Mouse (Mus musculus): ENCODE results near the gene Mrpl3.
"Not testable (repeated sequence)": the region's sequence is repeated elsewhere in the genome, so short reads cannot be mapped to it uniquely, and the experiment has no call there.

Mrpl3 gene

DNA sequence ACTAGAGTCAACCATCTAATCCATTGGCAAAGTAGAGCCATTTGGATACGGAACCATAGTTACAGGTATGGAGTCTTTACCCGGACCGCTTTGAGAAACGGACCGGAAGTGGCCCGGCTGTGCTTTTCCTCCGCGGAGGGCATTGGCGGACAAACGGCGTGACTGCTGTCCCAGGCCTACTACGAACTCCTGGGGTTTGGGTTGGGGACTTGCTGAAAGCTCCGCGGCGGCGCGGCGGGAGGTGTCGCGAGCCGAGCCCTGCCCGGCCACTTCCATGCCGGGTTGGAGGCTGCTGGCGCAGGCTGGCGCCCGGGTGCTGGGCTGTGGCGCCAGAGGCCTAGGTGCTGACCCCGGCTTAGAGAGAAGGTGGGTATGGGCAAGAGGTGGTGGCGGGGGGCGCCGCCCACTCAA is at the start of gene Mrpl3:
Gene Mrpl3, plus strand, starts transcription at position 93 of the 411 bp plus-strand sequence.
- peak; percentile 86 to 89 for DNase-seq (ENCODE audit: low spot score in 2 of 2)

DNA sequence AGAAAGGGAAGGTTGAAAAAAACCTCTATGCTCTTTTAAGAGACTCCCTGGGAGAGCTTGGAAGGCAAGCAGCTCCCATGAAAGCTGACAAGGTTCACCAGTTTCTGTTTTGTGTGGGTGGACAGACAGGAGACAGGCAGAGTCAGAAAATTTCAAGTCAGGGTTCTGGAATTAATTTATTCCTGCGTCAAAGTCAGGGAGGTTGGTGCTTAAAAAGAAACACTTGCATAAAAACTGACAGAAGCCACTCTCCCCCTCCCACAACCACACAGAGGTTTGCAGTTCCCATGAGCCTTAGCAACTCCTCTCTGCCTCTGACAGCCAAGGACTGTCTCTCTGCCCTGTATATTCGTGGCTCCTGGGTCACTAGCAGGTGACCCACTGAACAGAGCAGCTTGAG is 42.3 kb upstream of the Mrpl3 start:
- peak in 1 of 2 experiments; percentile 25 for DNase-seq (ENCODE audit: low spot score in 2 of 2)

DNA sequence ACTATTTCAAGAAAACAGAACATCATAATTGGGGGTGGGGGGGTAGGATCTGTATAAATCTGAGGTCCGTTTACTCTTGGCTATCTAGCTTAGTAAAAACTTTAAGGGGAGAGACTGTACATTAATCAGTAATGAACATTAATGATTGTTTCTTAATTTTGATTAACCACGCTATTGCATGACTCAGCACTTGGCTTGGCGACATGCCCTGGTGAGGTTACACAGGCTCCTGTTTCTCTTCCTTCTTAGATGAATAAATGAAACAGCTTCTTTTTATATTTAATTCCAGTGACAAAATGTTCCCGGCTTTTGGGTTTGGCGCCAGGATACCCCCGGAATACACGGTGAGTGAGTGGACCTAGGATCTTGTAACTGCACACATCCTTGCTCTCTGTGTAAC is 34.9 kb upstream of the Mrpl3 start:
- no peak for DNase-seq (ENCODE audit: low spot score in 2 of 2)

DNA sequence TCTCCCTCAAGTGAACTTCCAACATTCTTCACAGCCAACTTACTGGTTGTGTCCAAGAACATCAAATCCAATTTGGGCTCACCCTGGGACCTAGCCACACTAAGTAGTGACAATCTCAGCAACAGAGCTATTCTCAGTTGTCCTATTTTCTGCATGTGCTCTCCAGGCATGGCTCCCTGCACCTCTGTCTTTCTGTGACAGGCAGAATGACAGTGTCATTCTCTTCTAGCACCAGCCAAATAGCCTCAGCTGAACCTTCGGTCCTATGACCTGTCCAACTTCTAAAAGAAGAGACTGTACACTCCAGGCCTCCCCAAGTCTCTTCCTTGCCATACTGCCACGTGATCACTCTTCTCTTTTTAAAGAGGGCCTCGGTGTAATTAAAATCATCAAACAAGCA is 24.7 kb upstream of the Mrpl3 start:
- DNase-seq (ENCODE audit: low spot score in 2 of 2): no peak

DNA sequence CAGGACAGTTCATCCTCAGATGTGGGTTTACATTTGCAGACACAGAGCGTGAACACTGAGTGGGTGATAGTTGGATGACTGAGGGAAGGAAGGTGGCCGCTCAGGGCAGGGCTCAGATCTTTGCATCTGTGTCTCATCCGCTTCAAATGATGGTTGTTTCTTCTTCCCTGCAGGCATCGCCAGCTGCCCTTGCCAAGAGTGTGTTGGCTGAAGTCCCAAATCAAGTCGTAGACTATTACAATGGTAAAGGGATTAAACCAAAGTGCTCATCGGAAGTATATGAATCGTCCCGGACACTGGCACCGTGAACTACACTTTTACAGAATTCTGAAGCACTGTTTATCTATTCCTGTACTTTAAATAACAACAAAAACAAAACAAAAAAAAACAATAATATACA is 20.5 kb upstream of the Mrpl3 start:
- peak in 1 of 2 experiments; percentile 30 for DNase-seq (ENCODE audit: low spot score in 2 of 2)

DNA sequence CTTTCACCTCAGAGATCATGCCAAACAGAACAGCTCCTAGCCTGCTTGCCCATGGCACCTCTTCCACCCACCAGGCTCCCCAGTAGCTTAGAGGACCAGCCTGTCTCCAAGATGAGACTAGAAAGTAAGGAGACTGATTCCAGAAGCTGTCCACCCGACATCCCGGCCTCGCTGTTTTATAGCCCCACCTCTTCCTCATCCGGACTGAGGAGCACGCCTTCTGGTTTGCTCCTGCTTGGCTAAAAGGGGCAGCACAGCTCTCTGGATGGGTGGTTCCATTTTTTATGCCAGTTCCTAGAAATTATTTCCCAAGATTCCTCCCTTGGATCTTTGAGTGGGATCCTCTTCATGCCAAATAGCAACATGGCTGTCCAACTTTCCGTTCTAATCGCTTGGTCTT is 19.4 kb upstream of the Mrpl3 start:
- DNase-seq (ENCODE audit: low spot score in 2 of 2): no peak

DNA sequence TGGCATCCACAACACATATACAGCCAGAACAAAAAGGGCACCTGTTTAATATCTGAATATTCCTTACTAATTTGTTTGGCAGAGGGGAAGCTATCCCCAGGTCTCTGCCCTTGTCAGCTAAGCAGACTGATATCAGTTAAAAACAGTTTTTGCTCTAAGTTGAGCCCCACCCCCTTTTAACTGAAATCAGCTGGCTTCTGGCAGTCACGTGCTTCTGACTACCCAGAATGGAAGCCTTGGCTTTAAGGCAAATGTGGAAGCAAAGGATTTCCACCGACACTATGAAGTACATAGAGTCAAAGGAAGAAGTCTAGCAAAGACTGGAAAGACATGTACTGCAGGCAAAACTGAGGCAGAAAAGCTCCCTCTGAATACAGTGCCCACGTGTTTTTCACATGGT is 15.2 kb upstream of the Mrpl3 start:
- DNase-seq (ENCODE audit: low spot score in 2 of 2): no peak

DNA sequence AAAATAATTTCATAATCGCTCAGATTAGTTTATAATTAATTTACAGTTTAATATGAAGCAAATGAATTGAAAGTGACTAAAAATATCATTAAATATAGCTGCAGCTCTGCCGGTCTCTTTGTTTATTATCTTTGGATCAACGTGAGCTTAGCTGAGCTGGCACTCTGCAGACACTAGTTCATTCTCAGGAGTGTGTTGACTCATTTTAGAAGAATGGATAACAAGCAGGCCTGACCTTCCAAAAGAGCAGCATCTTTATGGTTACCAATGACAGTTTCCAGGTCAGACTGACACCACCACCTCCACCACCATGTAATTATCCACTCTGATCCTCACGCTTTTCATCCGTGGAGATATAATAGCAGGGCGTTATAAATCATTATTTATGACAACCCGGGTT is 7.0 kb upstream of the Mrpl3 start:
- no peak for DNase-seq (ENCODE audit: low spot score in 2 of 2)

DNA sequence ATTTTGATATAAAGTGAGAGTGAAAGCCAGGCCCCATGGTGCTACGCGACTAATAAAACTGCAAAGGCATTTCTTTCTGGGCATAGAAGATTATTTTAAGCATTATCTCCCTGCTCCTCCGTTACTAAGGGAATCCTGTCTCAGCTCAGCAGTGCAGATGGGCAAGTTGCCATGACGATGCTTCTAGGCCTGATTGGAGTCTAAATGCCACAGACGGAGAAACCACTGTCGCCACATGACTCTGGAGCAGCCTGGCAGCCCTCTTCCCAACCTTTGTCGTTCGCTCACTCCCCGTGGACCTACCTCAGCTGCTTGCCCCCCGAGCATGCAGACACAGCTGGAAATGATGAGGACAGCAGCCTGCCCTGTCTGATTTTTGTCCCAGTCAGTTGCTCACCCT is 4.7 kb upstream of the Mrpl3 start:
- DNase-seq (ENCODE audit: low spot score in 2 of 2): peak; percentile 90 to 93

DNA sequence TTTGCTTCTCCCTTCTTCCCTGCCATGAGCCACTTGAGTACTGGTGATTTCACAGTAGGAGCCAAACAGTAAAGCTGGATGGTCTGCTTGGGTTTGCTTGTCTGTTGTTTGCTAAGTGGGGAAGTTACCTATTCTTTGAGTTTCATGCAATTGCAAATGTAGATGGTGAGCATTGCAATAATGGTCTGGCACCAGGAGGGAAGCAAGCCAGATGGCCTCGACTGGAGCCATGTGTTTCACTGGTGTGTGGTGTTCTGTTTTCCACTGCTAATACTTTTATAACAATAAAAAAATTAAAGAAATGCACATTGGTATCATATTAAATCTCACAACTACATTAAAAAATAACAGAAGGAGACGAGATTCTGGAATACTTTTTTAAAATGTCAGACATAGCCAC is 3.4 kb upstream of the Mrpl3 start:
- DNase-seq (ENCODE audit: low spot score in 2 of 2): no peak

DNA sequence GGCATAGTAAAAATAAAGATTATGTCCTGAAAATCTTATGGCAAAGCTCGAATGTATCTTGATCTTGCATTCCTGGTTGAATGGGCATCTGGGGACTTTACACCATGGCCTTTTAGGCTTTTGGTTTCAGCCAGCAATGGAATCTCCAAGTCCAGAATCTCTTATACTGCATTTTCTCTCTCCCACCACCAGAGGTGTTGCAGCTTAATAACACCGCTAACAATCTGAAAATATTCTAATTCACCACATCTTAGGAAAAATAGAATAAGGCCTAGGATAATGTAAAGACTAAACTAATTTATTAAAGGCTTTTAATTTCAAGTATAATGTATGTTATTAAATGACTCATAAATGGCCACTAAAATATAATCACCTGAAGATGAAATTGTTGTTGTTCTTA is 2.8 kb upstream of the Mrpl3 start:
- DNase-seq (ENCODE audit: low spot score in 2 of 2): no peak

DNA sequence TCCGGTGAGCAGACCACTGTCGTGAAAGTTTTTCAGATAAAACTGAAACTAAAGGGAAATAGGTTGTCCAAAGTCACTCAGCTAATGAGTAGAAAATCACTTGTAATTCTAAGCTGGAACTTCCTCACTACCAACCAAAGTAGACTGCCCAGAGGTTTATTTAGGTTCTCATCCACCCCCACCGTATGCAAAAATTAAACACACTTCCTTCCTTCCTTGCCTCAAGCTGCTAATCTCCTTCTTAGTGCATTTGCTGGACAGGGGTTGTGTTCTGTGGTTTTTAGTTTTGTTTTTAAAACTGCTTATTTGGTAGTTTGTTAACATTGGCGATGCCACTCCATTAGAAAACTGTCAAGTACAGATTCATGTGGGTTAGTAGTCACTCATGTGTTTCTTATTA is 773 bp downstream of the Mrpl3 start:
- no peak for DNase-seq (ENCODE audit: low spot score in 2 of 2)

DNA sequence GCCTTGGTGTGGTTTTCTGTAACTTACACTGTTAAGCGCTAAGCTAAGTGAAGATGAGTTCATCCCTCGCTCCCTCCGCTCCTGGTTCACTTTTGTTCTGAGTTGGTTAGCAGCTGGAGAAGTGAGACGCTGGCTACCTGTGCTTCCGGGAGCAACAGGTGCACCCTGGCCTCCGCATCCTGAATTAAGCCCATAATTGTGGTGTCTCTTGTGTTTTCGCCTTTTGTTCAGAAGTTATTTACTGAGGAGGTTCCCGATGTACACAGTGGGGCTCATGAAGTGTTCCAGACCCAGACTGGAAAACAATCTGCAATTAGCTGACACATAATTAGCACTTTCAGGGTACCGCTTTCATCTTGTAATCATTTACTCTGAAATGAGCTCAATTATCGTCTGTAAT is 16.1 kb downstream of the Mrpl3 start:
- DNase-seq (ENCODE audit: low spot score in 2 of 2): no peak

DNA sequence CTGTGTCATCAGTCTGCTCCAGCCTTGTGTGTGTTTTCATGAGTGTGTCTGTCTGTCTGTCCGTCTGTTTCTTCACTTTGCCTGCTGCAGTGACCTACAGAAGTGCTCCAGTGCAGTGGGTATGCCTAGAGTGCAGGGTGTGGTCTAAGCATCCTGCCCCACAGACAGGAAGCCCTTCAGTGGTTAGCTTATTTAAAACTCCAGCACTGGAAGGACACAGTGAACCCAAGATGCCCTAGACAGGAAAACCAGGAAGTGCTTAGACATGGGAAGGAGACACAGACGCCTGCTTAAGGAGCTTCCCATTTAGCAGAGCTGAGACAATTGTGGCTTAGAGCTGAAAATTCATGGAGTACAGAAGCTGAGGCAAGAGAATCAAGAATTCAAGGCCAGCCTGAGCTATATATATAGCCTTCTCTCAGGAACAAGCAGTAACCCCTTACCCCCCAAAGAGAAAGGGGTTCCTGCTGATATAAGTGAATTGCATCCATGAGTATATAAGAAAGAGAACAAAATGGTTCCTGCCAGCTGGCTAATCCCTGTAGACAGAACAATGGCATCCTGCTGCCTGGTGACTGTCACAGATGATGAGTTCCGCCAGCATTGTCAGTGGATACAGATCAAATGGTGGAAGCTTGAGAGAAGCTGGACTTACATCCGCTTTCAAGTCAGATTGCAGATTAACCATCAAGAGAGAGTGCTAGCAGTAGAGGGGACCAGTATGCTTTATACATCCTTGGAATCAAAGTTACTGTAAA is 20.1 kb downstream of the Mrpl3 start:
- no peak for DNase-seq (ENCODE audit: low spot score in 2 of 2)

DNA sequence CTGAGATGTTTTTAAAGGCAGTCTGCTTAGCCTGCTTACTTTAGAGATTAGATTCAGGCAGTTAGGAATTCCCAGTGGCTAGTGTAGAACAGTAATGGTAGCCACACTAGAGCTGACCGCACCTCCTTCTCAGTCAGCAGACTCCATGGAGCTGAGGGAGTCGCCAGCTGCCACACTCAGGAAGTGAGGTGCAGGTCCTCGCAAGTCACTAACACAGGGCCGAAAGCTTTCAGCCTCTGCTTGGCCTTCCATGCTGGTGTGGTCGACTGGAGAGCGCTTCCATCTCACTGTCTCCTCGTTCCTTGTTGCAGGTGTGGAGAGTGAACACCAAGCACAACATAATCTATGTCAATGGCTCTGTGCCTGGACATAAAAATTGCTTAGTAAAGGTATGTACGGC is 21.8 kb downstream of the Mrpl3 start:
- DNase-seq (ENCODE audit: low spot score in 2 of 2): no peak

DNA sequence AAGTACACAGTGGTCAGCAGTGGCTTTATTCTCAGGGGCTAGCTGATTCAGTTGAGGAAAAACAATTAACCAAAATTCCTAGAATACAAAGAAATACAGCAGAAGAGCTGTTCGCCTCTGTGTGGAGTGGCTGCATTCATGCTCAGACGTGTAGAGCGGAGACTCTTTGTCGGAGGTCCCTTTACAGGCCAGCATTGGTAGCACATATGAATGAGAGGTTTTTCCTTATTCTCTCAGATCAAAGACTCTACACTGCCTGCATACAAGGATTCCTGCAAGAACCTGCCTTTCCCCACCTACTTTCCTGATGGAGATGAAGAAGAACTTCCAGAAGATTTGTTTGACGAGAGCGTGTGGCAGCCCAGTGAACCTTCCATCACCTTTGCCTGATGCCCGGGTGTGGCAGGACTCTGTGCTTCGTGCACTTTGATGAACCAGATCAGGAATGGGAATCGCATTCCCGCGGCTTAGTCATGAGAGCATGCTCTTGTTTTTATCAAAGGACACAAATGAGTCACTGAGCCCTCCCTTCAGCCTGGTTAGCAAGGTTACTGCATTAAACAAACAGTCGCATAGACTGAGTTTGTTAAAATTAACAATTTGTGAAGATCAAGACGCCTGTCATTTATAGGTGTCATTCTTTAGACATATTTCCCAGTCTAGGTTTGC is 23.9 kb downstream of the Mrpl3 start:
- no peak for DNase-seq (ENCODE audit: low spot score in 2 of 2)

DNA sequence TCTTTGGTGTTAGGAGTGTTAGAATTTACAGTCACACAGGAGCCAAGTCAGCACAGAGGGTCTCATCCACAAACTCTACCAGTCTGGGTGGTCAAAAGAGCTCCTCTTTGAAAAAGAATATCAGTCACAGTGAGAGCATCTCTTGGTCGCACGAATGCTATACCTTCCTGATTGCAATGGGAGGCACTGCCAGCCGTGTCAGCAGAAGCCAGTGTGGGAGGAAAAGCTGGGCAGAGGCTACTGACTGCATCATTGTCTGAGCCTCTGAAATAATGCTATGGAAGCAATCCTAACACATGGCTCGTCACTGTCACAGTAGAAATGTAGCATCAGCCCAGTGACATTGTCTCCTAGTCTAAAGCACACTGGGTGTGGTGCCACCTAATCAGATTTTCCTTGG is 25.4 kb downstream of the Mrpl3 start:
- no peak for DNase-seq (ENCODE audit: low spot score in 2 of 2)

DNA sequence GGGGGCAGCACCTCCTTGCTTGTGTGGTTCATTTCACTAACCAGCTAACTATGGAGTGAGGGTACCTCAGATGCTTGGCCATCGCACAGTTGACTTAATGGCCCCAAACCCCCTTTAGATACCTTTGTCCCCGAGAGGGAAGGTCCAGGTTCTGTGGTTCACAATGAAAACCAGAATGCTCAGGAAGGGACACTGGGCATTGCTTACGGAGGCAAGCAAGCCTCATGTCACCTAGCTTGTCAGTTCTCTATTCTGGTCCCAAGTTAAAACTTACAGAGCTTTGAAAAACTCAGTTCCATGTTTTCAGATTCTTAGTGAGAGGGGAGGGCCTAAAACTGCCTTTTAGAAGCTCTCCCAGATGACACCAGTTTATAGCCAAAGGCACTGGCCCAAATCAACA is 27.2 kb downstream of the Mrpl3 start:
- DNase-seq (ENCODE audit: low spot score in 2 of 2): no peak

DNA sequence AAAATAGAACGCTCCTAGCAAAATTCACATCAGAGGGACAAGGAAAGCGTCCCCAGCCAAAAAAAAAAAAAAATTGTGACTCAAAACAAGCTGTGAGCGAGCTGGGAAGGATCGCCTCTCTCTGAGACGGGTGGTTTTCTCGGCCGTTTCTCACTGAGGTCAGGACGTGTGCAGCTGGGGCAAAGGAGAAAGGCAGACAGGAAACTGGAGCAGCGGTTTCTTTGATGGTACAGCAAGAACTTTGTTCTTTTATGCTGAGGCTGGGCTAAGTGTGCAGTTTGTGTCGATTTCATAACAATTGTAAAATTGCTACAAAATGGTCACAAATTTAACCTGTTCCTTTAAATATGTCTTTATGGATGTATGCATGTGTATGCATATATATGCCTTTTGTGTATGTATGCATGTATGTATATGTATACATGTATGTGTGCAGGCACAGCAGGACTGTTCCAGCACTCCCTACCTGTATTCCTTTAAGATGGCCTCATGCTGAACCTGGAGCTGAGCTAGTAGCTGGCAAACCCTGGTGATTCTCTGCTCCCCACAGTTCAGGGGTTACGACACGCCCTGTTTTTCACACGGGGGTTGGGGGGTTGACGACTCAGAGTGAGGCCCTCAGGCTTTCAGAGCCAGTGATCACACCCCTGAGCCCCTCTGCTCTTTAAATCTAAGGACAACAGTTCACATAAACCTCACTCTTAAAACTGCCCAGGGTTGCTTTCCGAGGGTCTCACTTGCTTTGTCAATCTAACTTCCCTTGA is 48.0 kb downstream of the Mrpl3 start:
- DNase-seq (ENCODE audit: low spot score in 2 of 2): no peak

DNA sequence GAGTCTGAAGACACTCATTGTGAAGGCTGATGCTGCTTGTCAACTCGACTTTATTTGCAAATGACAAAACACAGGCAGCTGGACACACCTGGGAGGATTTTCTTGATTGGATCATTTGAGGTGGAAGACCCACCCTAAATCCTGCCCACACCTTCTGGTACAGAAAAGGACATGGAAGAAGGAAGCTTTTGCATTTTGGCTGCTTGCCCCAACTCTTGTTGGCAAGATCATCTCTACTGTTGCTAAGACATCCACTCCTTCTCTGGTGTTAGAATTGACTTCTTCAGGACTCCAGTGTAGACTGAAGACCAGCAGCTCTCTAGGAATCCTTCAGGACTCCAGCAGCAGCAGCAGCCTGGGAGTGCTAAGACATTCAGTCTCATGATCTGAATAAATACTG is 48.9 kb downstream of the Mrpl3 start:
- peak; percentile 65 to 67 for DNase-seq (ENCODE audit: low spot score in 2 of 2)

DNA sequence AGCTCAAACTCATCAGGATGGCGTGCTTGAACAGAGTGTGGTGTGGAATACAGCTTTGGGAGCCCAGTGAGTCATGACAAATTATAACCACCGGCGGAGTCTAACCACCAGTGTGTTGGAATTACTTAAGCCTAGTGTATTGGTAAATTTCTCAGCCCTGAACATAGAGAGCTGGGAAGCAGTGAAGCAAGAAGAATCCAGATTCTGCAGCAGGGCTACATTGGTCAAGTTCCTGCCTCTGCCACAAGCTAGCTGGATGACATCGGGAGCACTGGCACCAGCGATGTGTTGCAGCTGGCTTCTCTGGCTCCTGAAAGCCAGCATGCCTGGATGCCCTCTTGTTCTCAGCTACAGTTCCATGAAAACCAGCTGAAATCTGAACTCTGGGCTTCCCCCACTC is 50.9 kb downstream of the Mrpl3 start:
- DNase-seq (ENCODE audit: low spot score in 2 of 2): no peak

DNA sequence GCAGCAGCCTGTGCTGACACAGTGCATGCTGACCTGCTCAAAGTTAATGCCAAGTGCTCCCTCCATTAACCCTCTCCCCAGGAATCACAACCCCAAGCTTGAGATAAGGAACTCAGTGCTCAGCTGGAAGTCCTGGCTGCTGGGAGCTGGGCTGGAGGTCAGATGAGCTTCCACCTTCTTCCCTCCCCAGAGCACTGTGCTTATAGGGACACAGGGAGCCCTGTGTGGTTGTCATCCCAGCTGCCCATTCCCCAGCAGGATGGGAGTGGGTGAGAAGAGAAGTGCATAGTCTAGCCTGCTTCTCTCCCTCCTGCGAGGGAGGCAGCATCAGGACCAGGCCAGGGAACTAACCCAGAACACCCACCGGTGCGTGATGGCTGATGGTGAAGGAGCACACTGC is 72.2 kb downstream of the Mrpl3 start:
- not testable (repeated sequence) for DNase-seq (ENCODE audit: low spot score in 2 of 2)
